Mouse (Mus musculus) cortical plate, adult 2 months (tissue): ENCODE data around the gene Pold3.

Experiments used
- CTCF ChIP-seq: fragments of 200-500 bp; IDR thresholded peaks from 2 replicates; pipeline ENCODE4 v1.5.1; 2011; ENCODE audit warnings: mild to moderate bottlenecking, control low read depth, low read length; ENCODE audit not compliant: insufficient read depth; ENCODE audit errors: extremely low read depth
- POLR2A ChIP-seq: fragments of 200-500 bp; IDR thresholded peaks from 2 replicates; pipeline ENCODE4 v1.6.1; 2011; ENCODE audit warnings: mild to moderate bottlenecking, low read length, control low read depth; ENCODE audit not compliant: insufficient read depth; ENCODE audit errors: extremely low read depth

DNA sequence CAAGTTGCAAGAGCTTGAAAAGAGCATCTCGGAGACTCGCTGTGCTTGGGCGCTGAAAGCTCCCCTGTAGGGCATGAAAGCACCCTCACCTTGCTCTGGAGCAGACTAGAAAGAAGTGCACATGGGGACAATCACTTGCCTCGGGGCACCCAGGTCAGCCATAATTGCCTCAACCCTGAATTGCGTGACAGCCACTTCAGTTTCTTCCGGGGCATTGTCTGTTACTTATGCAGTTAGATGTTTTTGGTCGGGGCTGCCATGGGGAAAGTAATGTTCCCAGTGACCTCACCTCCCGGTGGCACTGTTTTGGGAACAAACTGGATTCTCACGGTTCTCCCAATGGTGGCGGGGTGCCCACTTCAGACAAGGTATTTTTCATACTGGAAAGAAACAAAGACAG is 28.7 kb upstream of the Pold3 start:
- TF ChIP-seq POLR2A, result no peak
- no peak for TF ChIP-seq CTCF
